Mouse (Mus musculus) kidney, embryonic 16.5 days (tissue): ENCODE results near the gene Gm11027. TPM values are rescaled to one million over a fixed set of nuclear protein-coding genes. Genes with fewer than 3 reads are reported as not detected.
"Not testable (repeated sequence)": the region's sequence is repeated elsewhere in the genome, so short reads cannot be mapped to it uniquely, and the experiment has no call there.

Experiments
- ATAC-seq: fragments of 200-750 bp; cut with Nextera tagmentation; 2 replicates; pipeline ENCODE4 v1.8.0; 2017; ENCODE audit warnings: moderate TSS enrichment; ENCODE audit not compliant: low FRiP score, low TSS enrichment
- H3K27ac ChIP-seq: fragments of 300-500 bp; sonication (generic); 2 replicates; pipeline ENCODE4 v1.5.1; 2014; ENCODE audit warnings: low read length
- H3K27me3 ChIP-seq: fragments of 300-500 bp; sonication (generic); 2 replicates; pipeline ENCODE4 v1.6.1; 2014; ENCODE audit warnings: low read length, control low read depth, mixed read lengths; ENCODE audit not compliant: insufficient read depth
- H3K36me3 ChIP-seq: fragments of 300-500 bp; sonication (generic); 2 replicates; pipeline ENCODE4 v1.6.1; 2014; ENCODE audit warnings: low read length, control low read depth, mixed read lengths; ENCODE audit not compliant: insufficient read depth
- H3K4me1 ChIP-seq: fragments of 300-500 bp; sonication (generic); 2 replicates; pipeline ENCODE4 v1.6.1; 2014; ENCODE audit warnings: low read length, control low read depth, mixed read lengths; ENCODE audit not compliant: insufficient read depth
- H3K4me2 ChIP-seq: fragments of 300-500 bp; sonication (generic); replicated peaks from 2 replicates; pipeline ENCODE4 v1.6.1; 2014; ENCODE audit warnings: low read depth, low read length
- H3K4me3 ChIP-seq: fragments of 300-500 bp; sonication (generic); 2 replicates; pipeline ENCODE4 v1.5.1; 2014; ENCODE audit warnings: mild to moderate bottlenecking, low read length
- H3K9ac ChIP-seq: fragments of 300-500 bp; sonication (generic); replicated peaks from 2 replicates; pipeline ENCODE4 v1.6.1; 2014; ENCODE audit warnings: low read length
- H3K9me3 ChIP-seq: fragments of 300-500 bp; sonication (generic); 2 replicates; pipeline ENCODE4 v1.6.1; 2016; ENCODE audit warnings: low read length, control low read depth
- WGBS: fragments of 180-500 bp; shearing (Covaris S2); extraction: QIAGEN DNeasy Blood & Tissue Kit; methylation state at CpG from one replicate; pipeline ENCODE4 v1.1.7; 2014; 5-methylcytosine and 5-hydroxymethylcytosine counted together
- polyA plus RNA-seq: library from polyadenylated mRNA; unstranded; fragments of >200 nt; fragmentation: Nextera tagmentation; extraction: Ambion mirVana; gene quantifications from 2 replicates; pipeline ENCODE4 v1.2.1, GENCODE M21; 2015

Gene Gm11027
- polyA plus RNA-seq, result not detected in 2 replicates

GRCm38 (mm10) chr12:116275086-116275485, at the start of gene Gm11027:
Gene Gm11027, plus strand, starts transcription at chr12:116275386.
- not testable (repeated sequence) for H3K9me3 ChIP-seq, H3K9ac ChIP-seq, ATAC-seq, H3K4me1 ChIP-seq, H3K27ac ChIP-seq, H3K4me2 ChIP-seq, H3K36me3 ChIP-seq, H3K27me3 ChIP-seq, H3K4me3 ChIP-seq
- 74% methylated on average over 2 of the region's 2 CpGs for WGBS

- peaks cover 26% of the 10 kb centered on the region for H3K36me3 ChIP-seq
- ATAC-seq, result no peak
- H3K4me2 ChIP-seq, result no peak overlapping the region
- WGBS, result 86% methylated on average over 10 of the region's 10 CpGs
- no peak overlapping the region for H3K27ac ChIP-seq
- no peak overlapping the region for H3K4me3 ChIP-seq
- H3K27me3 ChIP-seq, result no peaks in the 10 kb centered on the region
- H3K9ac ChIP-seq, result no peak overlapping the region
- no peaks in the 10 kb centered on the region for H3K4me1 ChIP-seq
- H3K9me3 ChIP-seq, result no peaks in the 10 kb centered on the region
Measured at GRCm38 (mm10) chr12:116226289-116227057, 48.7 kb upstream of the Gm11027 start.

GRCm38 (mm10) chr12:116229451-116229850, 45.7 kb upstream of the Gm11027 start:
- Histone ChIP-seq H3K4me2 (no peak overlapping the region), H3K9ac (no peak overlapping the region), H3K4me1 (no peaks in the 10 kb centered on the region), H3K4me3 (no peak overlapping the region), H3K36me3 (peaks cover 17% of the 10 kb centered on the region; the same call in 1 of the 2 replicates), H3K27ac (no peak overlapping the region), H3K9me3 (no peaks in the 10 kb centered on the region), H3K27me3 (no peaks in the 10 kb centered on the region)
- 86% methylated on average over 3 of the region's 3 CpGs for WGBS
- ATAC-seq, result no peak

GRCm38 (mm10) chr12:116231612-116232011, 43.6 kb upstream of the Gm11027 start:
- H3K4me2 ChIP-seq, result no peak overlapping the region
- no peaks in the 10 kb centered on the region for H3K4me1 ChIP-seq
- no peak overlapping the region for H3K9ac ChIP-seq
- H3K4me3 ChIP-seq, result no peak overlapping the region
- 49% methylated on average over 12 of the region's 12 CpGs for WGBS
- ATAC-seq, result no peak
- H3K27me3 ChIP-seq, result no peaks in the 10 kb centered on the region
- 0 out of 2 replicates have a peak, but pooled peaks cover 5% of the 10 kb centered on the region for H3K36me3 ChIP-seq
- no peaks in the 10 kb centered on the region for H3K9me3 ChIP-seq
- no peak overlapping the region for H3K27ac ChIP-seq

- Histone ChIP-seq H3K9me3 (no peaks in the 10 kb centered on the region), H3K27ac (no peak overlapping the region), H3K36me3 (0 out of 2 replicates have a peak, but pooled peaks cover 2% of the 10 kb centered on the region), H3K4me1 (no peaks in the 10 kb centered on the region), H3K27me3 (no peaks in the 10 kb centered on the region), H3K9ac (no peak overlapping the region), H3K4me2 (no peak overlapping the region), H3K4me3 (no peak overlapping the region)
- no peak for ATAC-seq
- WGBS, result 89% methylated on average over 1 of the region's 1 CpGs
Measured at GRCm38 (mm10) chr12:116232061-116232460, 43.1 kb upstream of the Gm11027 start.

GRCm38 (mm10) chr12:116235356-116235755, 39.8 kb upstream of the Gm11027 start:
- Histone ChIP-seq H3K27ac (no peak overlapping the region), H3K27me3 (no peaks in the 10 kb centered on the region), H3K4me1 (no peaks in the 10 kb centered on the region), H3K4me2 (no peak overlapping the region), H3K4me3 (no peak overlapping the region), H3K9ac (no peak overlapping the region), H3K36me3 (no peaks in the 10 kb centered on the region), H3K9me3 (no peaks in the 10 kb centered on the region)
- no peak for ATAC-seq
- WGBS, result 78% methylated on average over 4 of the region's 4 CpGs

- Histone ChIP-seq H3K27ac (no peak overlapping the region), H3K27me3 (no peaks in the 10 kb centered on the region), H3K9me3 (no peaks in the 10 kb centered on the region), H3K4me3 (no peak overlapping the region), H3K4me2 (no peak overlapping the region), H3K9ac (no peak overlapping the region), H3K36me3 (0 out of 2 replicates have a peak, but pooled peaks cover 4% of the 10 kb centered on the region), H3K4me1 (no peaks in the 10 kb centered on the region)
- 82% methylated on average over 3 of the region's 3 CpGs for WGBS
- ATAC-seq, result no peak
Measured at GRCm38 (mm10) chr12:116236658-116237057, 38.5 kb upstream of the Gm11027 start.

- H3K9me3 ChIP-seq, result no peaks in the 10 kb centered on the region
- no peak overlapping the region for H3K4me3 ChIP-seq
- no peaks in the 10 kb centered on the region for H3K27me3 ChIP-seq
- H3K4me1 ChIP-seq, result no peaks in the 10 kb centered on the region
- no peak overlapping the region for H3K27ac ChIP-seq
- no peak overlapping the region for H3K4me2 ChIP-seq
- H3K36me3 ChIP-seq, result 0 out of 2 replicates have a peak, but pooled peaks cover 4% of the 10 kb centered on the region
- H3K9ac ChIP-seq, result no peak overlapping the region
- ATAC-seq, result no peak
Measured at GRCm38 (mm10) chr12:116238370-116238769, 36.8 kb upstream of the Gm11027 start.

- Histone ChIP-seq H3K9me3 (no peaks in the 10 kb centered on the region), H3K27me3 (no peaks in the 10 kb centered on the region), H3K4me2 (no peak overlapping the region), H3K27ac (no peak overlapping the region), H3K4me3 (no peak overlapping the region), H3K36me3 (0 out of 2 replicates have a peak, but pooled peaks cover 4% of the 10 kb centered on the region), H3K9ac (no peak overlapping the region), H3K4me1 (no peaks in the 10 kb centered on the region)
- no peak for ATAC-seq
- WGBS, result 65% methylated on average over 3 of the region's 3 CpGs
Measured at GRCm38 (mm10) chr12:116238803-116239202, 36.4 kb upstream of the Gm11027 start.

- H3K27ac ChIP-seq, result no peak overlapping the region
- H3K27me3 ChIP-seq, result no peaks in the 10 kb centered on the region
- no peak overlapping the region for H3K4me3 ChIP-seq
- H3K4me2 ChIP-seq, result no peak overlapping the region
- 79% methylated on average over 1 of the region's 1 CpGs for WGBS
- no peak overlapping the region for H3K9ac ChIP-seq
- ATAC-seq, result no peak
- H3K4me1 ChIP-seq, result no peaks in the 10 kb centered on the region
- peaks cover 18% of the 10 kb centered on the region; the same call in 1 of the 2 replicates for H3K36me3 ChIP-seq
- H3K9me3 ChIP-seq, result no peaks in the 10 kb centered on the region
Measured at GRCm38 (mm10) chr12:116244601-116245000, 30.6 kb upstream of the Gm11027 start.
